Mouse (Mus musculus): ENCODE results near the gene BC048403.

Gene BC048403

DNA sequence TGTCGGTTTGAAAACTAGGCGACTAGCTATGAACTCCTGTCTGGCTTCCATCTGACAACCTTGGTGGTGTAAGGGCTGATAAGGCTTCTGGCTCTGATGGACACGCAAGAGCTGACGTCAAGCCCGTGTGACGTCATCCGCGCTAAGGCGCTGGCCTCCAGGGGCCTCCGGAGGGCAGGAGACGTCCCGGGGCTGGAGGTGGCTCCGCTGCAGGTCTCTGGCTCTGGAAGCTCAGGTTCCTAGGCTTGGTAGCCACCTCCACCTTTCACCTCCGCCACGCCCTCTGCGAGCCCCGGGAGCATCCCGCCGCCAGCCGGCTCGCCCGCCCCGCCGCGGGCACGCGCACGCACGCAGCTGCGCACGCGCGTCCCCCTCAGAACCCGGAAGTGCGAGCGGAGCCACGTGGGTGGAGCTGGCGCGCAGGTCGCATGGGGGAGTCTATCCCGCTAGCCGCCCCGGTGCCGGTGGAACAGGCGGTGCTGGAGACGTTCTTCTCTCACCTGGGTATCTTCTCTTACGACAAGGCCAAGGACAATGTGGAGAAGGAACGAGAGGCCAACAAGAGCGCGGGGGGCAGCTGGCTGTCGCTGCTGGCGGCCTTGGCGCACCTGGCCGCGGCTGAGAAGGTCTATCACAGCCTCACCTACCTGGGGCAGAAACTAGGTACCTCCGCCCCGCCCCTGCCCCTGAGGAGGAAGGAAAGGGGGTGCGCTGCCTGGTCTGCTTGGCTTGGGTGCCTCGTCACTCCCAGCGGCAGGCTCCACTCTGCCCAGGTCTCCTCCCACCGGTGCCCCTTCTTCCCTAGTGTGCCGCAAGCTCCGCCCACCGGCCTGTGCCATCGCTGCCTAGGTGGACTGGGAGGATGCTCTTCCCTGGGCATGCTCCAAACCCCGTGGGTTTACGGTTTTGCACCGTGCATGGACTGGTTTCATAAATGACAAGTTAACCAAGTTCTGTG is at the start of gene BC048403:
BC048403 (plus strand) TSS at position 390 of the 958 bp plus-strand sequence.
- peak; percentile 91 to 95 for DNase-seq

DNA sequence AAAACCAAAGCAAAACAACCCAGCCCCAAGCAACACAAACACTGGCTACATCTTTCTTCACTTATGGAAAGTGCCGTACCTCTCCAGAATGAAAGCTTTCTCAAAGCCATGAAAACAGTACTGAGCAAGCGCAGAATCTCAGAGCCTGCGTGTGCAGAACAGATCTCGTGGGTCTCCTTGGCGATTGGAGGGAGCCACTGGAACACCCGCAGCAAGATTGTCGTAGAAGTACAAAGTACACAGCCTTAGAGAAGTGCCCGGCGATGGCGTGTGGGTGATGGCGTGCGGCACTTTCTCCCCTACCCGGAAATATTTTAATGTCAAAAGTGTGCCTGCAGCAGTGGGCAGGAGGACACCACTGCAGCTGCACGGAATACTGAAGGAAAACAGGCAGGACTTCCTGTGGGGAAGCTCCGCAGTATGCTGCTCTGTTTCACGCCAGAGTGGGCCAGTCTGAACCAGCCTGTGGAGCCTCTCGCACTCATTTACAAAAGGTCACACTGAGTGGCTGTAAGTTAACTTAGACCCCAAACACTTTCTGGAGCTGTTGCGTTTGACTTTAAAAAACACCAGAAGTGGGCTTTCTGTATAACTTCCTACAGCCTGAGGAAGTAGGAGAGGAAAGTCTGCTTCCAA is 46.7 kb upstream of the BC048403 start:
- no peak for DNase-seq

DNA sequence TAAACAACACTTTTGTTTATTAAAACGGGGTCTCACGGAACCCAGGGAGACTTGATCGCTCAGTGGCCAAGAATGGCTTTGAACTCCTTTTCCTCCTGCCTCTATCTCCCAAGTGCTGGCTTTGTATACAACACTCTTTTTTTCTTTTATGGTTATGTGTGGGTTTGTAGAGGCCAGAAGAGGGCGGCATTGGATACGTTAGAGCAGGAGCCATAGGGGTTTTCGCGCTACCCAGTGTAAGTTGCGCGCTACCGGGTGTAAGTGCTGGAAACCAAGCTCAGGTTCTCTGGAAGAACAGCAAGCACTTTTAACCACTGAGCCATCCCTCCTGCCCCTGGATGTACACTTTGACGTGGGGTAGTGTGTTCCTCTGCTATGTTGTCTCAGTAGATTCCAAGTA is 45.2 kb upstream of the BC048403 start:
- no peak for DNase-seq

DNA sequence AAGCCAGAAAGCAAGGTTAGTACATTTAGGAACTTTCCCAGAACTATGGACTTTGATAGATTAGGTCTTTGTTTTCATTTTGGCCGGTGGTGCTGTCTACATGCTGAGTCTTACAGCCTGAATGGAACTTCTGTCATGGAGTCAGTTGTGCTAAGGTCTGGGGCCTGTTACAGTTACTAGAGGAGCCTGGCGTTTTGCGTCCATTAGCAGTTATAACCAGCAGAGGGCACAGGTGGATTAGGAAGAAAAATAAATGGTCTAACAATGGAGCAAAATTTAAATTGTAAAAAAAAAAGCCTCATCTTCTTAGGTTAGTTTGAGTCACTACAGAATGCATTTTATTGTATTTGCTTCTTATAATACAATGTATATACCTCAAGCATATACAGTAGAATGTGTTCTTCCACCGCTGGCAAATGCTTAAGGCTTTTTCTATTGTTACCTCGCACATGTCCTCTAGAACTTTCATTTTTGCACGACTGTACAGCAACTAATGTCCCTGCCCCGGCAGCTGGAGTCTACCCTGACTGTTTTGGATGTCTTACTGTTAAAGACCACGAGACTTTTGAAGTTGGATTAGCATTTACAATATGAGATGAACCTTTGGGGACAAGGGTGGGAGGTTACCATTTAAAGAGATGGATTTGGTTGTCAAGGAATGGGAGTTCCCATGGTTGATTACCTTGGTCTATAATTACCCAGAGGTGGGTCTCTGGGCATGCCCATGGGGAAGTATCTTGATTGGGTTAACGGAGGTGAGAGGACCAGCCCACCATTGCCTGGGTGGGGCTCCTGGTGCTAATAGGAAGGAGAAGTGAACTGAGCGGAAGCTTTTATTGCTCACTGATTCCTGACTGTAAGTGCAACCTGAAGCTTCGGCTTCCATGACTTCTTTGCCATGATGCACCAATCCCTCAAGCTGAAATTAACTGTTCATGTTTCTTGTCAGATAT is 38.2 kb upstream of the BC048403 start:
- peak; percentile 22 to 64 for DNase-seq

DNA sequence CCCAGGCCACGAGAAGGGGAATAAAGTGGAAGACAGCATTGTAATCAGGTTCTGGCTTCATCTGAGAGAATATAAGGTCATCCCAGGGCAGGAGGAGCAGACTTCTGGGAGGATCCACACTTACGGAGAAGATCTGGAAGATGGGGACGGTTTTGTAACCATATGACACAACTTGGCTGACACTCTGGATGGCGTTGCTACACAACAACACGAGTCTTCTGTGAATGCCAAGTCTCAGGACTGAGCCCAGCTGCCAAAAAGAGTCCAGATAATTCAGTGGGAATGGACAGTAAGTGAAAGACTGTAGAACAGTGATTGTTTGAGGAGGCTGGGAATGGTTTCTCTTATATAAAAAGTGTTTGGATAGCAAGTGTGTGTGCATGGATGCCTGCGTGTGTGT is 36.1 kb upstream of the BC048403 start:
- DNase-seq: no peak

DNA sequence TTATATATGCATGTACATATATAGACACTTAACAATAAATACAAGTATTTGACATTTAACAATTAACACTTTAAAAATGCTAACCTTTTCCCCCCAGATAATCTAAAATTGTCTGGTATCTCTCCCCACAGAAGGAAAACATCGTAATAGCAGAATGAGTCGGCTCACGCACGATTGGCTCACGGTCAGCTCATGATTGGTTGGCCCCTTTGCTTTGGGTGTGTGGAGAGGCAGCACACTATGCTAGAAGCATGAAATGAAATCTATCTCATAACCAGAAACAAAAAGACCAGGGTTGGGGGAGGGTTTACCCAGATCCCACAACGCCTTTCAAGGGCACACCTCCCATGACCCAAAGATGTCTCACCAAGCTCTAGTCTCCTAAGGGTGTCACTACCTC is 34.9 kb upstream of the BC048403 start:
- DNase-seq: no peak

DNA sequence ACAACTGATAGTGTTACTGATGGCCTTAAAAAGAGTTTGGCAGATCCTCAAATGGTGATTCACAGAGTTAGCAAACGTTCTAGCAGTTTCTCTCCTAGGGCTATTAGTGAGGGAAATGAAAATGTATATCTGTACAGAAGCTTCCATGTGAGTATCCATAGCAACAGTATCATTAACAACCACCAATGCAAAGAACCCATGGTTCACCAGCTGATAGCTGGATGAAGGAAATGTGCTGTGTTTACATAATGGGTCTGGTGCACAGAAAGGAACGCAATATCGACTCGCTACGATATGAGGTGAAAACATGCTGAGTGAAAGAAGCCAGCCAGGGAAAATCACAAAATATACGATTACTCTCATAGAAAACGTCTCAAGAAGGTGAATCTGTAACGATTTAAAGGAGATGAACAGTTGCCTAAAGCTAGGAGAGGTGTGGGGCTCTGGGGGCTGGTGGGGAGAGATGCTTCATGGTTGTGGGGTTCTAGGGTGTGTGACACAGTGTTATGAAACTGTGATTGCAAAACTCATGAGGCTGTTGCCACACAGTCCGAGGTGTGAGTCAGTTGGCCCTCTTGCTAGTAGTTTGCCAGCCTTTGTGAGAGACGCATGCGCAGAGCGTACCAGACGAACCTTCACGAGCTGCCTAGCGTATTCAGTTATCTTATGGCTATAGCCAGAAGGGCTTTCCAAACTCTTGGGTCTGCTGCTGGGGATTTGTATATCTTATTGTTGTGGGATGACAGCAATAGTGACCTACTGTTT is 34.2 kb upstream of the BC048403 start:
- DNase-seq: no peak

DNA sequence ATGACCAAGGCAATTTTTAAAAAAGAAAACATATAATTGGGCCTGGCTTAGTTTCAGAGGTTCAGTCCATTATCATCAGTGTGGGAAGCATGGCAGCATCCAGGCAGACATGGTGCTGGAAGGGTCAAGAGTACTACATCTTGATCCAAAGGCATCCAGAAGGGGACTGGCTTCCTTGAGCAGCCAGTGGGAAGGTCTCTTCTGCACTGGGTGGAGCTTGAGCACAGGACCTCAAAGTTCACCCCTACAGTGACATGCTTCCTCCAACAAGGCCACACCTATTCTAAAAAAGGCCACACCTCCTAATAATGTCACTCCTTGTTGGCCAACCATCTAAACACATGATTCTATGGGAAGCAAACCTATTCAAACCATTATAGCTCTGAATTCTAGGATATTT is 22.9 kb upstream of the BC048403 start:
- DNase-seq: no peak

DNA sequence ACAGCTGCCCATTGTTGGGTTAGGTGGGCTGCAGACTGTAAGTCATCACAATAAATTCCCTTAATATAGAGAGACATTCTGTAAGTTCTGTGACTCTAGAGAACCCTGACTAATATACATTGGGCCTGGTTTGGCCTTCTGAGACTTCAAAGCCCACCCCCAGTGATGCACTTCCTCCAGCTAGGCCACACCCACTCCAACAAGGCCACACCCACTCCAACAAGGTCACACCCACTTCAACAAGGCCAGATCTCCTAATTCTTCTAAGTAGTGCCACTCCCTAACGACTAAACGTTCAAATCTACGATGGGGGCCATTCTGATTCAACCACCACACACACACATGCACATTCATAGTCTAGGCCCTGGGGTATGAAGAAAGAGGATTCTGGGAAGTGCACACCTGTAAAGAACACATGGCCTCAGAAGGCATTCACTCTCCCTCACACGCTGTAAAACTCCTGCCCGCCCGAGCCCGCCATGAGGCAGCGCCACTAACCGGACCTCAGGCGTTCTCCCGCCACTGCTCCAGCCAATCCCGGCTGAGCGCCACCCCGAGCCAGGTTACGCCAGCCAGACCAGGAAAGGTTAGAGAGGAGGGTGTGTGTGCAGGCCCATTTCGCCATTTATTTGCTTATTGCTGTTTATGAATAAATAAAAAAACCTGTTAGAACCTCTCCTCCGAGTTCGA is 20.7 kb upstream of the BC048403 start:
- no peak for DNase-seq

DNA sequence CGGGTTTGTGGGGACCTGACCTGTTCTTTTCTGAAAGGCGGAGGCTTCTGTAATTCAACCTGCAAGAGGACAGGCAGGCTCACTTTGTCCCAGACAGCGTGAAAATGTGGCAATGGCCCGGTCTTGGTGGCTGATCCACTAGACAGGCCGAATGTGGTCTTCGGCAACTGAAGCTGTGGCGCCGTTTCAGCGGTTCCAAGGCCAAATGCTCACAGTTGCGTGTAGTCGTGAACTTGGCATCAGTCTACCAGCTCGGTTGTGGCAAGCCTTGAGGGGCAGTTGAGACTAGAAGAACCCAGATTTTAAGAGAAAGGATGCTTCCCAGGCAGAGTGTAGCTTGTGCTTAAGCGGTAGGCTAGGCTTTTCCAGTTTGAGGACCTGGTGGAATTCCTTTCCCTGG is 19.0 kb upstream of the BC048403 start:
- no peak for DNase-seq

DNA sequence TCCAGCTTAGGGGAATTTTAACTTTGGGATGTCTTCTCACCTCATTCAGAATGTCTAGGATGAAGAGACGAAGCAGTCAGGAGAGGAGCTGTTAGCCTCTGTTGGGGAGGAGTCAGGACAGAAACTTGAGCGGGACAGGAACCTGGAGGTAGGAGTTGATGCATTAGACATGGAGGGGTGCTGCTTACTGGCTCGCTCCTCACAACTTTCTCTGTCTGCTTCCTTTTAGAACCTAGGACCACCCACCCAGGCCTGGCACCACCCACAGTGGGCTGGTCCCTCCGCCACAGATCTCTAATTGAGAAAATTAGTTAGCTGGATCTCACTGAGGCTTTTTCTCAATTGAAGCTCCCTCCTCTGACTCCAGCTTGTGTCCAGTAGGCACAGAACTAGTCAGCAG is 13.2 kb upstream of the BC048403 start:
- DNase-seq: no peak

DNA sequence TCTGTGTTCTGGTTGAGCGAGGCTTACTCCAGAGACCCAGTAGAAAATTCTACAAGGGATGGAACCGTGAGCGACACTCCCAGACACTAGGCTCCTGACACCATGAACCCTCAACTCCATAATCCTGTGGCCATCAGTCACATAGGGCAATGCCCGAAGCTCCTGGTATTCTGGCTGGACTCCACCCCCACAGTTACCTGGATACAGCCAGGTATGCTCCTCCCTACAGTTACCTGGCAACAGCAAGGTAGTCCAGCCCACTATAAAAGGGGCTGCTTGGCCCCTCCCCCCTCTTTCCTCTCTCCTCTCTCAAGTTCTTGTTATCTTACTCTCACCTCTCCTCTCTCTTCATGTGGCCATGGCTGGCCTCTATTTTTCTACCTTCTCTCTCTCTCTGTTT is 12.6 kb upstream of the BC048403 start:
- DNase-seq: no peak

DNA sequence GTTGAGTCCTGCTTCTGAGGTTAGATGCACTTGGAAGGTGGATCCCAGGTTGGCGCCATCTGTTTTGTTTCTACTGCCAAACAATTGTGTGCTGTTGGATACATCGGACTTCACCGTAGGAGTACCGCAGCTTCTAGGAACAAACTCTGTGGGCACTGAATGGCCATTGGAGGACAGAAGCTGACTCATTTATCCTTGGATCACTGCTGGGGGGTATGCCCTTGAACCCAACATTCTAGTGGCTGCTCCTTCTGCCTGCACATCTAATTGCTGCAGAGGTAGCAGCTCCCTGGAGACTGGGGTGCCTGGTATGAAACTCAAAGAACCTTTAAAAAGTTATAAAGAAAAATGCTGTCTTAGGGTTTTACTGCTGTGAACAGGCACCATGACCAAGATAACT is 11.5 kb upstream of the BC048403 start:
- peak; percentile 16 to 35 for DNase-seq

DNA sequence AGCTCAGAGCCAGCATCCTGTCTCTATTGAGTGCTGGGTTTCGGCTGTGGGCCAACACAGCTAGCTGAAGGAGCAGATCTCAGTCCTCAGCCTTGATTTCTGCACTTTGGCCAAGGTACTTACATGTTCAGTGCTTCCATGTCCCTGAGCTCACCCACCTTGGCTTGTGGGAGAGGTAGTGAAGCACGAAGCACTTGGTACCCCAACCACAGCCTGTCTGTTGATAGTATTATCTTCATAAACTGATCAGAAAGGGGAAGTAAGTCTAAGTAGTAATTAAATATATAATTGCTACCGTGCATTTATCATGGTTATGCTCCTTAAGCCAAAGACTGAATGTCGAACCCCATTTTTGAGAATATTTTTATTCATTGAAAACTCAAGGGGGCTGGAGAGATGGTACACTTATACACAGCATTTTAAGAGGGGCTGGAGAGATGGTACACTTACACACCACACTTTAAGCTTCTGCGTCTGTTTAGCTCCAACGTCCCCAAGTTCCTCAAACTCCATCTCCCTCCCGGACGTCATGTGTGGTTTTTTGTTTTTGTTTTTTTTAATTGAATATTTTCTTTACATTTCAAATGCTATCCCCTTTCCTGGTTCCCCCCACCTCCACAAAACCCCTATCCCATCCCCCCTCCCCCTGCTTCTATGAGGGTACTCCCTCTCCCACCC is 8.6 kb upstream of the BC048403 start:
- no peak for DNase-seq

DNA sequence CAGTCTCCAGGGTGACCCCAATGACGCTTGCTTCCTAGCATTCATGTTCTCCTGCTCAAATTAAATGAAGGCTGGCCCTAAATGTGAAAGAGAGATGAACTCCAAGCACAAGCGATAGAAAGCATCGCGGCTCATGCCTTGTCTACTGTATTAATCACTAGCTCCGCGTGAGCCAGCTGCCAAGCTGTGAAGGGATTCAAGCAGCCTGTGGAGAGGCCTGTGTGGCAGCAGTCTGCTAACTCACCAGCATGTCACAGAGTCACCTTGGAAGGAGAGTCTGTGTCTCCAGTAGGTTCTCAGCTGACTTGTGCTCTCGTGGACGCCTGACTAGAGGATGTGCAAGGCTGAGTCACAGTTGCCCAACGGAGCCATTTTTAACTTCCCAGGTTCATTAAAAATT is 7.2 kb upstream of the BC048403 start:
- DNase-seq: no peak

DNA sequence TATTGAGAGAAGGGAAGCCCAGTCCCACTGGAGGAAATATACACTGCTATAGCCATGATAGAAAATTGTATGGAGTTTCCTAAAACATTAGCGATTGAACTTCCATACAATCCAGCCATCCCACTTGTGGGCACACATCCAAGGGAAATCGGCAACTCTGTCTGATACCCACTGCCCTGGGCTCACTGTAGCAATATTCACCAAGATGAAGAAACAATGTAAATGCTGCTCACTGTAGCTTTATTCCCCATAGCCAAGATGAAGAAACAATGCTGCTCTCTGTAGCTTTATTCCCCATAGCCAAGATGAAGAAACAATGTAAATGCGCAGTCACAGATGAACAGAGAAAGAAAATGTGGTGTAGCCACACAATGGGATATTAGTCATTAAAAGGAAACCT is 2.5 kb upstream of the BC048403 start:
- DNase-seq: no peak

DNA sequence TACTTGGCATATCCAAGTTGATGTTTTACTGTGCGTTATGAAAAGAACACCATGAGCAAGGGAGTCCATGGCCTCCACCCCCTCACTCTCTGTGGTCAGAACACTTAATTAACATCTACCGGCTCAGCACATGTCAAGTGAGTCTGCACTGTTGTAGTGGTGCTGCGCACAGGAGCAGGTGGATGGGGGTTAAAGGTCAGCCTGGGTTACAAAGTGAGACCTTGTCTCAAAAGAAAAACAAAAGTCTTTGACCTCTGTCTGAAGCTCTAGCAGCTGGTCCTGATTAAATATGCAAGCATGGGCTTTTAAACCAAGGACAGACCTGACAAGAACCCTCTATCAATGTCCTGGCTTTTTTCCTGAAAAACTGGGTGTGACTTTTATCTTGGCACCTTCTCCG is 2.6 kb downstream of the BC048403 start:
- no peak for DNase-seq

DNA sequence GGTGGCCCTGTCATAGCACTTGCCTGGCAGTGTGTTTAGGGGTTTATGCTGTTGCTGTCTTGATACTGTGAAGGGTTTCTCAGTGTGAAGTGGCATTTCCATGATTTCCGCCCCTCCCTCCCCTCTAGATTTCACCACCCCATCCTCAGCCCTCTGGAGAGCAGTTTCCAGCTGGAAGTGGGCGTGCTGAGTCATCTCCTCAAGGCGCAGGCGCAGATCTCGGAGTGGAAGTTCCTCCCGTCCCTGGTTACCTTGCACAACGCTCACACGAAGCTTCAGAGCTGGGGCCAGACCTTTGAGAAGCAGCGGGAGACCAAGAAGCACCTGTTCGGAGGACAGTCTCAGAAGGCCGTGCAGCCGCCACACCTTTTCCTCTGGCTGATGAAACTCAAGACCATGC is 10.4 kb downstream of the BC048403 start:
- no peak for DNase-seq

DNA sequence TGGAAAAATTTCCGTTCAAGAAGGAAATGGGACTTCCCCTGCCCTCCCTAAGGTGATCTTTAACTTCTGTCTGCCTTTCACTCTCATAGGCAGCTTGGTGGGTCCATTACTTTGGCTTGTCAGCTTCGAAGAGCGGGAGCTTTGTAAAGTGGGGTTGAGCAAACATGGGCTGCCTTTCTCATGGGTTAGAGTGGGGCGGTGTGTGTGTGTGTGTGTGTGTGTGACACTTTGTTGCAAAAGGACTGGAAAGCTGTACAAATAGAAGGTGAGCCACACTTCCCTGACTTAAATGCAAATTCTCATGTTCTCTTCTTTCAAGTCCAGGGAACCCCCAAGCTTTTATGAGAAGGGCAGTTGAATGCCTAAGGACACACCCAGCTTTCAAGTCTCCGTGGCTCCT is 14.5 kb downstream of the BC048403 start:
- DNase-seq: no peak

DNA sequence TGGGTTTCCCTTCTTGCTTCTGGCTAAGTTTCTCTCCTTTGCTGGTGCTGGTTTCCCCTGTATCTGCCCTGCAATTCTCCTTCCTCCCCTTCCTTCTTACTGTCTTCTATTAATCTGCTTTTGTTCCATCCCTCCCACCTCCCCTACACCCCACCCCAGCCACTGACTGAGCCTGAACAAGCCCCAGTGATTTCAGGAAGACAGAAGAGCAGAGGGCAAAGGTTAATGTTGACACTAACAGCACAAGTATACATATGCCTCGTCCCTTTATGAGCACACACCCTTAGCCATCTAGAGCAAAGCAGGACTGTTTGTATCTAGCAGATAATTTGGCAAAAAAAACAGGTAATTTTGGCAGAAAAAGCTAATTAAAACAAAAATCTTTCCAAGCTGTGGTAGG is 16.1 kb downstream of the BC048403 start:
- no peak for DNase-seq

DNA sequence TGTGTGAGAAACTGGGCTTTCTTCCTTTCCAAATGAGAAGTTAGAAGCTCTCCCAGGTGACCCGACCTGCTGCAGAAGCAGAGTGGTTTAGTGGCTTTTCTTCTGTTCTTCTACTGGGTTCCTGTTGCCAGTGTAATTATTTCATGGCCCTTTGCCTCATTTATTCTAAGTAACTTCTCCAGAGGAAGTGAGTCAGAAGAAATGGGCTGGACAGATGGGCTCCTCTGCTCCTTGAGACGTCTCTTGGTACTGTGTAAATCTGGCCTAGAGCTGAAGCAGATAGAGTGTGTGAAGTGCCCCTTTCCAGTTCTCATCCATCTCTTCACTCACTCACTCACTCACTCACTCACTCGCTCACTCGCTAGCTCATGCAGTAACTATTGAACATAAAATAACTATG is 16.9 kb downstream of the BC048403 start:
- no peak for DNase-seq

All from cerebellum, postnatal 25 days (tissue).